In genomic region chr13:23763242-23763585, GRCm38 (mm10) we compare ENCODE assay signal across 8 mouse cellular contexts. TPM values are rescaled to one million over a fixed set of nuclear protein-coding genes. Genes with fewer than 3 reads are reported as not detected.
A peak's percentile ranks its signal among the peaks of the same experiment; 100 is the strongest.
DNase-seq lines count a peak whose midpoint lies in the region; ATAC-seq and TF ChIP-seq lines count a peak whose summit lies in the region.

No protein-coding gene starts in this region.

- WGBS in kidney, embryonic 15.5 days, result under 1% methylated on average over 10 of the region's 10 CpGs
- WGBS in hindbrain, embryonic 16.5 days, result 1% methylated on average over 10 of the region's 10 CpGs
- WGBS in midbrain, embryonic 16.5 days, result under 1% methylated on average over 10 of the region's 10 CpGs

- ATAC-seq in kidney, embryonic 15.5 days (replicated peaks; ENCODE audit: low FRiP score), result no peak
- ATAC-seq in hindbrain, embryonic 16.5 days, result no peak
- ATAC-seq in midbrain, embryonic 16.5 days, result no peak

- peak overlapping the region; percentile 98 for H3K27ac ChIP-seq in kidney, embryonic 15.5 days
- peak overlapping the region; percentile 17; the same call in 1 of the 2 replicates for H3K27ac ChIP-seq in cortical plate, adult 2 months (ENCODE audit: insufficient read depth, low read length)
- H3K27ac ChIP-seq in hindbrain, embryonic 16.5 days (ENCODE audit: low read depth, low read length), result peak overlapping the region; percentile 82
- peak overlapping the region; percentile 67 for H3K27ac ChIP-seq in midbrain, embryonic 16.5 days (ENCODE audit: low read length)

- no peaks in the 10 kb centered on the region for H3K36me3 ChIP-seq in kidney, embryonic 15.5 days
- no peaks in the 10 kb centered on the region for H3K36me3 ChIP-seq in hindbrain, embryonic 16.5 days (ENCODE audit: control insufficient read depth, insufficient read depth, low read length)
- H3K36me3 ChIP-seq in midbrain, embryonic 16.5 days (ENCODE audit: control insufficient read depth, insufficient read depth, low read length), result no peaks in the 10 kb centered on the region

- peak overlapping the region; percentile 48; the same call in 1 of the 2 replicates for H3K9ac ChIP-seq in kidney, embryonic 15.5 days
- H3K9ac ChIP-seq in hindbrain, embryonic 16.5 days (ENCODE audit: low read depth, low read length), result no peak overlapping the region
- H3K9ac ChIP-seq in midbrain, embryonic 16.5 days (ENCODE audit: low read depth, low read length), result peak overlapping the region; percentile 22; the same call in 1 of the 2 replicates

- peak overlapping the region; percentile 61 for H3K4me3 ChIP-seq in kidney, embryonic 15.5 days (replicated peaks)
- H3K4me3 ChIP-seq in cortical plate, adult 2 months (ENCODE audit: insufficient read depth, low read length), result peak overlapping the region; percentile 33; the same call in 1 of the 2 replicates
- H3K4me3 ChIP-seq in hindbrain, embryonic 16.5 days (ENCODE audit: low read length), result peak overlapping the region; percentile 68
- peak overlapping the region; percentile 49 for H3K4me3 ChIP-seq in midbrain, embryonic 16.5 days (ENCODE audit: low read depth, low read length)

- peaks cover 27% of the 10 kb centered on the region for H3K4me1 ChIP-seq in kidney, embryonic 15.5 days
- H3K4me1 ChIP-seq in cortical plate, adult 2 months (ENCODE audit: control insufficient read depth, insufficient read depth, low read length), result no peaks in the 10 kb centered on the region
- peaks cover 15% of the 10 kb centered on the region for H3K4me1 ChIP-seq in hindbrain, embryonic 16.5 days (ENCODE audit: control insufficient read depth, insufficient read depth, low read depth, low read length)
- peaks cover 25% of the 10 kb centered on the region for H3K4me1 ChIP-seq in midbrain, embryonic 16.5 days (ENCODE audit: control insufficient read depth, insufficient read depth, low read length)

- peak overlapping the region; percentile 85 for H3K4me2 ChIP-seq in kidney, embryonic 15.5 days
- peak overlapping the region; percentile 94 for H3K4me2 ChIP-seq in hindbrain, embryonic 16.5 days (ENCODE audit: low read length)
- H3K4me2 ChIP-seq in midbrain, embryonic 16.5 days (ENCODE audit: low read length), result peak overlapping the region; percentile 82

- DNase-seq in kidney, adult 8-10 months, result no peak
- DNase-seq in cerebellum, postnatal 25 days, result no peak
- DNase-seq in thymus, postnatal 14 days, result no peak
- no peak for DNase-seq in left cerebral cortex, adult 9 months (ENCODE audit: low spot score in 2 of 2)

- no peak for TF ChIP-seq CTCF in cortical plate, adult 2 months (IDR thresholded peaks at IDR 0.05; ENCODE audit: extremely low read depth, insufficient read depth, low read length)

- TF ChIP-seq POLR2A in cortical plate, adult 2 months (IDR thresholded peaks at IDR 0.05; ENCODE audit: extremely low read depth, insufficient read depth, low read length), result no peak

- no peaks in the 10 kb centered on the region for H3K9me3 ChIP-seq in kidney, embryonic 15.5 days (replicated peaks)
- no peaks in the 10 kb centered on the region for H3K9me3 ChIP-seq in hindbrain, embryonic 16.5 days (ENCODE audit: control insufficient read depth, low read length)
- no peaks in the 10 kb centered on the region for H3K9me3 ChIP-seq in midbrain, embryonic 16.5 days (replicated peaks; ENCODE audit: control insufficient read depth, low read length, poor library complexity, severe bottlenecking)

- no peaks in the 10 kb centered on the region for H3K27me3 ChIP-seq in kidney, embryonic 15.5 days
- H3K27me3 ChIP-seq in hindbrain, embryonic 16.5 days (replicated peaks; ENCODE audit: control insufficient read depth, insufficient read depth, low read length), result no peaks in the 10 kb centered on the region
- no peaks in the 10 kb centered on the region for H3K27me3 ChIP-seq in midbrain, embryonic 16.5 days (ENCODE audit: control insufficient read depth, insufficient read depth, low read depth, low read length)

RNA-seq across cellular contexts. Expression of gene Hist1h1a, which starts 0.3 kb away (rescaled TPM):
- 2.3 and 3.1 TPM in 2 replicates for polyA plus RNA-seq in kidney, embryonic 15.5 days (2015; fragmentation: Nextera tagmentation; extraction: Ambion mirVana)
- 0.55 and 0.77 TPM in 2 replicates for polyA plus RNA-seq in cortical plate, adult 2 months (2012; rRNA removed)
- 0.44 TPM in 1 of 2 replicates, not detected in the other for polyA plus RNA-seq in hindbrain, embryonic 16.5 days (2015; fragmentation: Nextera tagmentation; extraction: Ambion mirVana)
- polyA plus RNA-seq in midbrain, embryonic 16.5 days (2015; fragmentation: Nextera tagmentation; extraction: Ambion mirVana), result 0.30 TPM in 1 of 2 replicates, not detected in the other

RNA-seq across cellular contexts. Expression of gene Hist1h3a, which starts 1.0 kb away (rescaled TPM):
- polyA plus RNA-seq in kidney, embryonic 15.5 days (2015; fragmentation: Nextera tagmentation; extraction: Ambion mirVana), result 8.0 and 9.4 TPM in 2 replicates
- polyA plus RNA-seq in cortical plate, adult 2 months (2012; rRNA removed), result 0.57 and 1.4 TPM in 2 replicates
- polyA plus RNA-seq in hindbrain, embryonic 16.5 days (2015; fragmentation: Nextera tagmentation; extraction: Ambion mirVana), result 0.89 and 1.2 TPM in 2 replicates
- polyA plus RNA-seq in midbrain, embryonic 16.5 days (2015; fragmentation: Nextera tagmentation; extraction: Ambion mirVana), result 0.40 and 0.68 TPM in 2 replicates

RNA-seq across cellular contexts. Expression of gene Hist1h4a, which starts 2.2 kb away (rescaled TPM):
- 0.35 TPM in 1 of 2 replicates, not detected in the other for polyA plus RNA-seq in kidney, embryonic 15.5 days (2015; fragmentation: Nextera tagmentation; extraction: Ambion mirVana)
- 4.2 and 9.6 TPM in 2 replicates for polyA plus RNA-seq in cortical plate, adult 2 months (2012; rRNA removed)
- not detected in 2 replicates for polyA plus RNA-seq in hindbrain, embryonic 16.5 days (2015; fragmentation: Nextera tagmentation; extraction: Ambion mirVana)
- 0.47 and 0.72 TPM in 2 replicates for polyA plus RNA-seq in midbrain, embryonic 16.5 days (2015; fragmentation: Nextera tagmentation; extraction: Ambion mirVana)

RNA-seq across cellular contexts. Expression of gene Hist1h4b, which starts 6.4 kb away (rescaled TPM):
- polyA plus RNA-seq in kidney, embryonic 15.5 days (2015; fragmentation: Nextera tagmentation; extraction: Ambion mirVana), result 5.4 and 6.4 TPM in 2 replicates
- polyA plus RNA-seq in cortical plate, adult 2 months (2012; rRNA removed), result 3.7 and 8.3 TPM in 2 replicates
- polyA plus RNA-seq in hindbrain, embryonic 16.5 days (2015; fragmentation: Nextera tagmentation; extraction: Ambion mirVana), result 1.1 TPM in 1 of 2 replicates, not detected in the other
- 0.98 and 1.8 TPM in 2 replicates for polyA plus RNA-seq in midbrain, embryonic 16.5 days (2015; fragmentation: Nextera tagmentation; extraction: Ambion mirVana)

RNA-seq across cellular contexts. Expression of gene Trim38, which starts 6.5 kb away (rescaled TPM):
- not detected in 2 replicates for polyA plus RNA-seq in kidney, embryonic 15.5 days (2015; fragmentation: Nextera tagmentation; extraction: Ambion mirVana)
- polyA plus RNA-seq in cortical plate, adult 2 months (2012; rRNA removed), result 0.19 and 0.21 TPM in 2 replicates
- 0.07 TPM in 1 of 2 replicates, not detected in the other for polyA plus RNA-seq in hindbrain, embryonic 16.5 days (2015; fragmentation: Nextera tagmentation; extraction: Ambion mirVana)
- polyA plus RNA-seq in midbrain, embryonic 16.5 days (2015; fragmentation: Nextera tagmentation; extraction: Ambion mirVana), result not detected in 2 replicates

Comparison
In these comparisons a context has a peak if more than half of its experiments do, and no peak if none do; other contexts are left out.
1. H3K27ac ChIP-seq: peak in every context shown above with its lines; median percentile 98 in kidney, embryonic 15.5 days; 82 in hindbrain, embryonic 16.5 days; 67 in midbrain, embryonic 16.5 days; 17 in cortical plate, adult 2 months.